ENCODE assay signal across 9 mouse cellular contexts in the genomic region with DNA sequence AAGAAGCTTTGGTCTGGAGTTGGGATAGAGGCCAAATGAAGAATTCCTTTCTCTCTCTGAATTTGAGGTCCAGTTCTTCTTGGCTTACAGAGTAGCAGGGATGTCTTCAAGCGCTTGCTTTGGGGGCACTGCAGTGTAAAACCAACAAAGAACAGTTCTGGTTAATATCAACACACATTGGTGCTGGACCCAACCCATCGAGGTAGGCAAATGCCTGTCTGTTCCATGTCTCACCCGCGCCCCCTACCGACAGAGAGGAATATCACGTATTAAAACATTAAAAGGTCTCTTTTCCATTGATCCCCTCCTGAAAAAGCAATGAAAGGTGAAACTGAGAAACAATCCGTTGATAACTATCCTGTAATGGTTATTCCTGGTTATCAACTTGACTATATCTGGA. TPM values are rescaled to one million over a fixed set of nuclear protein-coding genes. Genes with fewer than 3 reads are reported as not detected.
A peak's percentile ranks its signal among the peaks of the same experiment; 100 is the strongest.
DNase-seq lines count a peak whose midpoint lies in the region; ATAC-seq and TF ChIP-seq lines count a peak whose summit lies in the region.
"Had no signal": no experiment of that assay in that cellular context is flagged by ENCODE, and none has a peak within 500 bp of the region (broad histone marks: within the 10 kb centered on the region; RNA-seq: fewer than 3 reads in every experiment).

No protein-coding gene starts in this region.

- no peak overlapping the region for H3K4me2 ChIP-seq in forebrain, postnatal 0 days (ENCODE audit: low read depth)
- H3K4me2 ChIP-seq in forebrain, embryonic 12.5 days: no peak overlapping the region
- H3K4me2 ChIP-seq in hindbrain, postnatal 0 days (ENCODE audit: low read depth, low read length): no peak overlapping the region
- H3K4me2 ChIP-seq in stomach, embryonic 16.5 days (ENCODE audit: low read depth, low read length): no peak overlapping the region

- no peak overlapping the region for H3K9ac ChIP-seq in forebrain, postnatal 0 days
- H3K9ac ChIP-seq in forebrain, embryonic 12.5 days: no peak overlapping the region
- H3K9ac ChIP-seq in hindbrain, postnatal 0 days (replicated peaks; ENCODE audit: low read length): no peak overlapping the region
- no peak overlapping the region for H3K9ac ChIP-seq in stomach, embryonic 16.5 days (ENCODE audit: low read length)

- no peaks in the 10 kb centered on the region for H3K36me3 ChIP-seq in forebrain, postnatal 0 days (ENCODE audit: insufficient read depth)
- H3K36me3 ChIP-seq in forebrain, embryonic 12.5 days (replicated peaks): no peaks in the 10 kb centered on the region
- H3K36me3 ChIP-seq in embryonic facial prominence, embryonic 10.5 days (replicated peaks): no peaks in the 10 kb centered on the region
- no peaks in the 10 kb centered on the region for H3K36me3 ChIP-seq in hindbrain, postnatal 0 days (ENCODE audit: insufficient read depth, low read length)
- no peaks in the 10 kb centered on the region for H3K36me3 ChIP-seq in stomach, embryonic 16.5 days (ENCODE audit: control insufficient read depth, insufficient read depth, low read length)

- H3K4me1 ChIP-seq in forebrain, postnatal 0 days (ENCODE audit: insufficient read depth): no peaks in the 10 kb centered on the region
- no peaks in the 10 kb centered on the region for H3K4me1 ChIP-seq in forebrain, embryonic 12.5 days
- no peaks in the 10 kb centered on the region for H3K4me1 ChIP-seq in embryonic facial prominence, embryonic 10.5 days
- H3K4me1 ChIP-seq in hindbrain, postnatal 0 days (ENCODE audit: insufficient read depth, low read length): no peaks in the 10 kb centered on the region
- H3K4me1 ChIP-seq in stomach, embryonic 16.5 days (ENCODE audit: control insufficient read depth, insufficient read depth, low read length): no peaks in the 10 kb centered on the region

- no peak overlapping the region for H3K4me3 ChIP-seq in forebrain, postnatal 0 days (ENCODE audit: low read depth, low read length)
- H3K4me3 ChIP-seq in forebrain, embryonic 12.5 days (replicated peaks): no peak overlapping the region
- no peak overlapping the region for H3K4me3 ChIP-seq in embryonic facial prominence, embryonic 10.5 days
- H3K4me3 ChIP-seq in hindbrain, postnatal 0 days (ENCODE audit: low read length): no peak overlapping the region
- no peak overlapping the region for H3K4me3 ChIP-seq in stomach, embryonic 16.5 days (replicated peaks; ENCODE audit: low read length)

- WGBS in forebrain, postnatal 0 days: 4% methylated on average over 7 of the region's 7 CpGs
- WGBS in forebrain, embryonic 12.5 days: 6% methylated on average over 7 of the region's 7 CpGs
- WGBS in embryonic facial prominence, embryonic 10.5 days: 6% methylated on average over 7 of the region's 7 CpGs
- 4% methylated on average over 7 of the region's 7 CpGs for WGBS in hindbrain, postnatal 0 days
- 2% methylated on average over 7 of the region's 7 CpGs for WGBS in stomach, embryonic 16.5 days

- intact Hi-C loops in left cerebral cortex, postnatal 14 days (cut with DNase I): no loop called here

- ATAC-seq in forebrain, postnatal 0 days: no peak
- no peak for ATAC-seq in forebrain, embryonic 12.5 days (ENCODE audit: low FRiP score)
- ATAC-seq in hindbrain, postnatal 0 days: no peak
- peak; percentile 88 for ATAC-seq in monocyte, adult 5-6 weeks (replicated peaks; ENCODE audit: insufficient number of reproducible peaks, low FRiP score, low TSS enrichment, poor library complexity, severe bottlenecking)
- peak; percentile 80 for ATAC-seq in stomach, embryonic 16.5 days (ENCODE audit: insufficient read depth, low FRiP score)

- 0 out of 2 replicates have a peak, but pooled peaks cover 4% of the 10 kb centered on the region for H3K27me3 ChIP-seq in forebrain, postnatal 0 days (ENCODE audit: insufficient read depth, low read length)
- H3K27me3 ChIP-seq in forebrain, embryonic 12.5 days: no peaks in the 10 kb centered on the region
- no peaks in the 10 kb centered on the region for H3K27me3 ChIP-seq in embryonic facial prominence, embryonic 10.5 days (replicated peaks; ENCODE audit: low read depth, poor library complexity, severe bottlenecking)
- no peaks in the 10 kb centered on the region for H3K27me3 ChIP-seq in hindbrain, postnatal 0 days (ENCODE audit: insufficient read depth, low read length)
- H3K27me3 ChIP-seq in stomach, embryonic 16.5 days (ENCODE audit: control insufficient read depth, insufficient read depth, low read length): no peaks in the 10 kb centered on the region

- no peak overlapping the region for H3K27ac ChIP-seq in forebrain, postnatal 0 days (ENCODE audit: low read depth, low read length)
- no peak overlapping the region for H3K27ac ChIP-seq in forebrain, embryonic 12.5 days
- H3K27ac ChIP-seq in embryonic facial prominence, embryonic 10.5 days (replicated peaks): no peak overlapping the region
- no peak overlapping the region for H3K27ac ChIP-seq in hindbrain, postnatal 0 days
- H3K27ac ChIP-seq in stomach, embryonic 16.5 days (ENCODE audit: low read length): no peak overlapping the region
- H3K27ac ChIP-seq: macrophage had no signal

- TF ChIP-seq CTCF in forebrain, postnatal 0 days (IDR thresholded peaks at IDR 0.05; ENCODE audit: low read depth): peak; percentile 76
- TF ChIP-seq CTCF in hindbrain, postnatal 0 days (IDR thresholded peaks at IDR 0.05; ENCODE audit: low read depth): peak; percentile 79

- peak; percentile 58 for DNase-seq in forebrain, postnatal 0 days
- DNase-seq in adrenal gland, postnatal 10 days: peak; percentile 88
- DNase-seq in embryonic facial prominence, embryonic 10.5 days (ENCODE audit: low spot score): peak; percentile 74
- peak; percentile 65 for DNase-seq in hindbrain, postnatal 0 days (ENCODE audit: low spot score)
- peak; percentile 67 to 81 for DNase-seq in left cerebral cortex, postnatal 14 days (ENCODE audit: low spot score in 2 of 2)

- H3K9me3 ChIP-seq in forebrain, postnatal 0 days (ENCODE audit: low read length): no peaks in the 10 kb centered on the region
- H3K9me3 ChIP-seq in forebrain, embryonic 12.5 days: no peaks in the 10 kb centered on the region
- no peaks in the 10 kb centered on the region for H3K9me3 ChIP-seq in embryonic facial prominence, embryonic 10.5 days
- H3K9me3 ChIP-seq in hindbrain, postnatal 0 days (ENCODE audit: low read length): no peaks in the 10 kb centered on the region
- H3K9me3 ChIP-seq in stomach, embryonic 16.5 days (replicated peaks; ENCODE audit: control insufficient read depth, low read length): no peaks in the 10 kb centered on the region

RNA-seq across cellular contexts. Expression of a gene that starts 7.9 kb away (rescaled TPM):
- total RNA-seq in forebrain, postnatal 0 days (2014; rRNA removed): 23.0 and 26.8 TPM in 2 replicates
- 23.8 and 32.5 TPM in 2 replicates for polyA plus RNA-seq in forebrain, postnatal 0 days (2015; fragmentation: Nextera tagmentation; extraction: Ambion mirVana)
- 30.7 and 31.5 TPM in 2 replicates for polyA plus RNA-seq in forebrain, embryonic 12.5 days (2016; fragmentation: Nextera tagmentation; extraction: Ambion mirVana)
- 10 to 100 TPM; 35.6 to 41.5 TPM for total RNA-seq in adrenal gland, postnatal 10 days (2021)
- 26.2 and 27.2 TPM in 2 replicates for polyA plus RNA-seq in embryonic facial prominence, embryonic 10.5 days (2016; fragmentation: Nextera tagmentation; extraction: Ambion mirVana)
- 16.1 and 19.9 TPM in 2 replicates for total RNA-seq in hindbrain, postnatal 0 days (2014; rRNA removed)
- polyA plus RNA-seq in hindbrain, postnatal 0 days (2015; fragmentation: Nextera tagmentation; extraction: Ambion mirVana): 27.4 and 28.9 TPM in 2 replicates
- 10 to 100 TPM; 43.8 to 47.2 TPM for total RNA-seq in left cerebral cortex, postnatal 14 days (2021)
- total RNA-seq in monocyte, adult 5-6 weeks (2017): 41.1 to 67.6 TPM (median 53.3 TPM) in 3 replicates
- polyA plus RNA-seq in stomach, embryonic 16.5 days (2015; fragmentation: Nextera tagmentation; extraction: Ambion mirVana): 34.5 and 38.8 TPM in 2 replicates

RNA-seq across cellular contexts. Expression of a gene that starts 19.0 kb away (rescaled TPM):
- total RNA-seq in forebrain, postnatal 0 days (2014; rRNA removed): 16.7 and 22.4 TPM in 2 replicates
- polyA plus RNA-seq in forebrain, postnatal 0 days (2015; fragmentation: Nextera tagmentation; extraction: Ambion mirVana): 7.4 and 10.7 TPM in 2 replicates
- polyA plus RNA-seq in forebrain, embryonic 12.5 days (2016; fragmentation: Nextera tagmentation; extraction: Ambion mirVana): 7.5 and 7.7 TPM in 2 replicates
- total RNA-seq in adrenal gland, postnatal 10 days (2021): 1 to 10 TPM; 5.3 to 8.5 TPM
- 4.7 and 5.1 TPM in 2 replicates for polyA plus RNA-seq in embryonic facial prominence, embryonic 10.5 days (2016; fragmentation: Nextera tagmentation; extraction: Ambion mirVana)
- total RNA-seq in hindbrain, postnatal 0 days (2014; rRNA removed): 20.8 and 31.7 TPM in 2 replicates
- 10.9 and 11.2 TPM in 2 replicates for polyA plus RNA-seq in hindbrain, postnatal 0 days (2015; fragmentation: Nextera tagmentation; extraction: Ambion mirVana)
- 10 to 100 TPM; 12.1 to 14.5 TPM for total RNA-seq in left cerebral cortex, postnatal 14 days (2021)
- 0.95 to 4.5 TPM (median 1.5 TPM) in 3 replicates for total RNA-seq in monocyte, adult 5-6 weeks (2017)
- 5.5 and 5.7 TPM in 2 replicates for polyA plus RNA-seq in stomach, embryonic 16.5 days (2015; fragmentation: Nextera tagmentation; extraction: Ambion mirVana)

RNA-seq across cellular contexts. Expression of a gene that starts 53.2 kb away (rescaled TPM):
- 29.8 and 45.8 TPM in 2 replicates for total RNA-seq in forebrain, postnatal 0 days (2014; rRNA removed)
- 20.6 and 29.1 TPM in 2 replicates for polyA plus RNA-seq in forebrain, postnatal 0 days (2015; fragmentation: Nextera tagmentation; extraction: Ambion mirVana)
- polyA plus RNA-seq in forebrain, embryonic 12.5 days (2016; fragmentation: Nextera tagmentation; extraction: Ambion mirVana): 29.2 and 30.1 TPM in 2 replicates
- 10 to 100 TPM; 48.6 to 54.3 TPM for total RNA-seq in adrenal gland, postnatal 10 days (2021)
- 37.7 and 39.1 TPM in 2 replicates for polyA plus RNA-seq in embryonic facial prominence, embryonic 10.5 days (2016; fragmentation: Nextera tagmentation; extraction: Ambion mirVana)
- 37.1 and 51.2 TPM in 2 replicates for total RNA-seq in hindbrain, postnatal 0 days (2014; rRNA removed)
- 26.5 and 30.5 TPM in 2 replicates for polyA plus RNA-seq in hindbrain, postnatal 0 days (2015; fragmentation: Nextera tagmentation; extraction: Ambion mirVana)
- total RNA-seq in left cerebral cortex, postnatal 14 days (2021): 10 to 100 TPM; 35.4 to 46.8 TPM
- 37.6 to 41.1 TPM (median 40.2 TPM) in 3 replicates for total RNA-seq in monocyte, adult 5-6 weeks (2017)
- polyA plus RNA-seq in stomach, embryonic 16.5 days (2015; fragmentation: Nextera tagmentation; extraction: Ambion mirVana): 31.8 and 36.6 TPM in 2 replicates

Comparison
In these comparisons a context has a peak if more than half of its experiments do, and no peak if none do; other contexts are left out.
1. ATAC-seq: peak in monocyte, adult 5-6 weeks (single experiment) and stomach, embryonic 16.5 days (single experiment); none in forebrain, postnatal 0 days (single experiment), forebrain, embryonic 12.5 days (single experiment) and hindbrain, postnatal 0 days (single experiment).
2. Peak in every context shown above with its lines, with median percentiles within 50 percentile points of each other: DNase-seq.